Mouse (Mus musculus): ENCODE results near the gene 2310034G01Rik.

2310034G01Rik gene

DNA sequence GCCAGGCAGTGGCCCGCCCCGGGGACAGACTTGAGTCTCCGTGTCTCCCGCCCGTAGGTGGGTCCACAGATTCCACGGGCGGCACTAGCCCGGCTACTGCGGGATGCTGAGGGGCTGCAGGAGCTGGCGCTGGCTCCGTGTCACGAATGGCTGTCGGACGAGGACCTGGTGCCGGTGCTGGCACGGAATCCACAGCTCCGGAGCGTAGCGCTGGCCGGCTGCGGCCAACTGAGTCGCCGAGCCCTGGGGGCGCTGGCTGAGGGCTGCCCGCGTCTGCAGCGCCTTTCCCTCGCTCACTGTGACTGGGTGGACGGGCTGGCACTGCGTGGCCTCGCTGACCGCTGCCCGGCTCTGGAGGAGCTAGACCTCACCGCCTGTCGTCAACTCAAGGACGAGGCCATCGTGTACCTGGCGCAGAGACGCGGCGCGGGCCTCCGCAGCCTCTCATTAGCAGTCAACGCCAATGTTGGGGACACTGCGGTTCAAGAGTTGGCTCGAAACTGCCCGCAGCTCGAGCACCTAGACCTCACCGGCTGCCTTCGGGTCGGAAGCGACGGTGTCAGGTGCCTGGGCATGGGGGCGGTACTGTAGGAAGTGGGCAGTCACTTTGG lies 21.0 kb downstream of the 2310034G01Rik start:
- in situ Hi-C loops (cut with MboI, MseI), result no loop called here

DNA sequence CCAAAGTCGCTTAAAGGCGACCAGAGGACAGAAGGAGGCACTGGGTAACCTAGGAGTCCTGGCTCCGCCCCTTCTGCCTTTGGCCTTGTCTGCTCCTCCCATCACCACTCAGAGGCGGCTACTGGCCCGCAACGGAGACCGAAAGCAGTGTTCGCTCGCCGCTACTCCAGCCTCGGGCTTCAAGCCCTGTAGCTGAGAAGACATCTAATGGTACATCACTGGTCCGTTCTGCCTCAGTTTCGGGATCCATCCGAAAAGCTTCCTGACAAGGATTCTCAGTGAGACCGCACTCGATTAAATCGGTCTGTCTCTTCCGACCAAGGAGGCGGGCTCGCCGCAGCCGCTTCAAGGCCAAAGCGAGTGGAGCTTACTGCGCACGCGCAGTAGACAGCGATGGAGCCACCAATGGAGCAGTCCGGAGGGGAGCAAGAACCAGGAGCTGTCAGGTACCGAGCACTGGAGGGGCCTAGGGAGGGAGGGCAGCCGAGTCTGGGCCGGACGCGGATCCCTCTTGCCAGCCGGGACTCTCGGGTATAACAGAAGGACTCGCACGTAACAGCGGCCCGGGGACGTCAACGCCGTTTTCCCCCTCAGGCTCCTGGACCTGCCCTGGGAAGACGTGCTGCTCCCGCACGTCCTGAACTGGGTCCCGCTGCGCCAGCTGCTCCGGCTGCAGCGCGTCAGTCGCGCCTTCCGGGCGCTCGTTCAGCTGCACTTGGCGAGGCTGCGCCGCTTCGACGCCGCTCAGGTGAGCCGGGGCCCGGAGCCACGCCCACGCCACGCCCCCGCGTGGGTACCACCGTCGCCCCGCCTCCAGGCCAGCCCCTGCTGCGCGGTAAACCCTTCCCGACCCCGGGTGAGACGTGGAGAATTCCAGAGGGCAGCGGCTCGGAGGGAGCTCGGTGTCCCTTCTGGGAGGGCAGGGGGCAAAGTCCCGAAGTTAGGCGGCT lies 21.7 kb downstream of the 2310034G01Rik start, which contains the start of gene Fbxl15:
Gene Fbxl15 (plus strand): TSS at position 104 of the 950 bp plus-strand sequence.
- in situ Hi-C loops (cut with MboI, MseI), result no loop called here

DNA sequence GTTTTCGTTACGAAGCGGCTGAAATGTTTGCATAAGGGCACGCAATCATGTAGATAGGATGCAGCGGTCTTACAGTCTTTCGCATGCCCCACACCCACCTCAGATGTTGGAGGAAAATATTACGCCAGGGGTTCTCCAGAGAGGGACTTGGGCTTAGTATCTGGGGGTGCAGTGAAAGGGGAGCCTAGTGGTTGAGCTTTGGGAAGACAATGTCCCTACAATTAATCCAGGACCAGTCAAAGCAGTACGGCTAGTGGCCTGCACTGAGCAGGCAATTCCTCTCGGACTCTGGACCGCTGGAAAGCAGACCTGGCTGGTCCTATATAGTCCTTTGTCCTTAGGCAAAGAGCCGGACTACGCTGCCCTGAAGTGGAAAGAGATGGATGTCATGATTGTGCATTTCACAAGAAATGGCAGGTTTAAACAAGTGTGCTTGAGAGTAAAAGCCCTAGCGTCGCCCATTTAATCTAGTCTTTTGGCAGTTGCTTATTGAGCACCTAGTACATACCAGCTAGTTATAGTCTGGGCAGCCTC lies 22.5 kb downstream of the 2310034G01Rik start:
- in situ Hi-C loops (cut with MboI, MseI), result no loop called here

DNA sequence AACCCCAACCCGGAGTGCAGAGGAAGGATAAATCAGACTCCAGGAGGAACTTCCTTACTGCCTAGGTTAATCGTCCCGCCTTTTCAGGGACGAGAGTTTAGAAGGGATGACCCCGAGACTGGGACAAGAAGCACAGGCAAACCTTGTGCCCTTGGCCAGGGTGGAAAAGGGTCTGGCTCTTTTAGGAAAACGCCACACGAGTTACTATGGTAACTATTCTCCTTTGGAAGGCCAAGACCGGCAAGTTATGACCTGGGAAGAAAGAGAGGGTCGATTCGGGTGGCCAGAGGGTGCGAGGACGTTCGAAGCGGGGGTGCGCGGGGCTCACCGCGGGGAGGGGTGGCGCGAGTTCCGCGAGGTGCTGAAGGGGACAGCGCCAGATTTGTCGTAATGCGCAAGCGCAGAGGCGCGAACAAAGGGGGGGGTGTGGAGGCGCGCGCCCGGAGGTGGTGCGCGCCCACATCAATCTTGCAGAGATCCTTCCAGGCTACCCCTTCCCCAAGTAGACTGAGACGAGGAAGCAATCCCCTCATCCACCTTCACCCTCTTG lies 23.3 kb downstream of the 2310034G01Rik start, which contains the start of gene Psd:
Gene Psd (minus strand): TSS at position 401 of the 550 bp plus-strand sequence.
- in situ Hi-C loops (cut with MboI, MseI), result no loop called here

DNA sequence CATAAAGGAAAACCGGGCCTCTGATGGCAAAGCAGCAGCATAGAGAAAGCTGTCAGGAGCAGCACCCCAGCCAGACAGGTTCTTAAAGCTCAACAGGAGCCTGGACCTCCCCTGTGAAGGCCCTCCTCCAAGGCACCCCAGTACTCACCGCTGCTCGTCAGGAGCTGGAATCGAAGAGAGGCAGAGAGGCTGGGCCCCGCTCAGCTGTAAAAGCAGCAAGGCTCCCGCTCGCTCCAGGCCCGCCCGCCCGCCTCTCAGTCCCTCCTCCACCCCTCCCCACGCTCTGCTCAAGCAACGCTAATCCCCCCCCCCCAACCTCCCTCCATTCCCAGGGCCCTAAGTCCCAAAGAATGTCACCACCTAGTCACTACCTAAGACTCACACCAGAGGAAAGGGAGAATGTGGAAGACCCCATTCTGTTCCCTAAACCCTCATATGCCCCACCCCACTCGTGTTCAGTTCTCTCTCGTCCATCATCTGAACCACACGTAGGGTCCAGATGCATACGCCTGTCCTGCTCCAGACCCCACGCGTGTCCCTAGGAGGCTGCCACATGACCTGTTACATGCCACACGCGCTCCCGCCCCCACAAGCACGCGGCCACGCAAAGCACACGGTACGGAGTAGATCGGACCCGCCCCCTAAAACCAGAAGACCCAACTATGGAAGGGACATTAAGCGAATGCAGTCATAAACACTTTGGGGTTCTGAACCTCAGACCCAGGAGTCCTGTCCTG lies 23.9 kb downstream of the 2310034G01Rik start:
- in situ Hi-C loops (cut with MboI, MseI), result no loop called here

DNA sequence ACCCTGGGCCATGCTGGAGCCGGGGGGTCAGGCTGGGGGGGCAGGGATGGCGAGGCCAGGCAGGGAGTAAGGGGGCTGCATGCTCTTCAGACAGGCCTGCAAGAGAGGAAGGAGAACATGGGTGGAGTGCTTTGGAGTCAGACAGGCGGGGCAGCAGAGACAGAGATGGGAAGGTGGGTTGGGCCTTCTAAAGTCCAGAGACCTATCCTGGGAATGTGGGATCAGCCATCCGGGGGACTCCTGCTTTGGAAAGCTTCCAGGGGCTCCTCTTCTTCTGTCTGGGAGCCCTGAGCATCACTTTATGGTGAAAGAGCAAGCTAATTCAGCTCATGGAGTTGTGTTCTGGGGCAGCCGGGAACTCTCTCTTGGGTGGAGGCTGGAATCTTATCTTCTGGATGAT lies 25.2 kb downstream of the 2310034G01Rik start:
- in situ Hi-C loops (cut with MboI, MseI), result no loop called here

GRCm38 (mm10) chr19:46324366-46324765 lies 25.7 kb downstream of the 2310034G01Rik start:
- in situ Hi-C loops (cut with MboI, MseI), result no loop called here

- in situ Hi-C loops (cut with MboI, MseI), result no loop called here
These were observed 26.4 kb downstream of the 2310034G01Rik start for GRCm38 (mm10) chr19:46323716-46324115.

- in situ Hi-C loops (cut with MboI, MseI), result no loop called here
These were observed 27.0 kb downstream of the 2310034G01Rik start for GRCm38 (mm10) chr19:46322996-46323572.

DNA sequence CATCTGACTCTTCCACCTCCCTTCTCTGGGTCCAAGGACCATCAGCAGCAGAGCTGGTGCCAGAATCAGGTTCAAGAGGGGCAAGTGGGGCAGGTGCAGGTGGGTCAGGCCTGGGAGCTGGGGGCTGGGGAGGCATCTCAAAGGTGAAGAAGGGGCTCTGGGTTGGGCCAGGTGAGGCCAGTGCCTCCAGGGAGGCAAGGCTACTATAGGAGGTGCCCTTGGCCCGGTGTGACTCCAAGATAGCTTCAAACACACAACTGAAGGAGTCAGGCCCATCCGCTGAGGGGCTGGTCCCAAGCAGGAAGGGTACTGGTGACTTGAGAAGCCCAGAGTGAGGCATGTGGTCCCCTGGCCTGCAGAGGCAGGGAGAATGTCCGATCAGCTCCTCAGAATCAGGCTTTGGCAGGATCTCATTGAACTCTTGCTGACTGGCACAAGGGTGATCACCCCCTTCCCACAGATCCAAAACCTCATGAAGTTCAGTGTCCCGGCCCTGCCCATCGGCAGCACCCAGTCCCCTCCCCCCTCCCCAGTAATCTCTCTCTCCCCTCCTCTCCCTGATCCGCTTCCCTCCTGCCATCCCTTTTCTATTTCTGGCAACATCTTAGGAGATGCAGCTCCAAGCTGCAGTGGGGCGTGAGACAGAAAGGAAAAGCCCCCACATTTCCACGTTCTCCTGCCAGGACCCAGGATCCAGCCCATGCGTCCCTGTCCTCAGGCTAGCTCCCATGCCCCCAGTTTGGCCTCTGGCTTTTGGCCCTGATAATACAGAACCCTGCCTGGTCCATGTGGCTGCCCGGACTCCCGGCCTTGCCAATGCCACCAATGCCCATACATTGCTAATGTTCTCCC lies 27.7 kb downstream of the 2310034G01Rik start:
- in situ Hi-C loops (cut with MboI, MseI), result no loop called here

- in situ Hi-C loops (cut with MboI, MseI), result no loop called here
These were observed 28.8 kb downstream of the 2310034G01Rik start for GRCm38 (mm10) chr19:46321101-46321943.

DNA sequence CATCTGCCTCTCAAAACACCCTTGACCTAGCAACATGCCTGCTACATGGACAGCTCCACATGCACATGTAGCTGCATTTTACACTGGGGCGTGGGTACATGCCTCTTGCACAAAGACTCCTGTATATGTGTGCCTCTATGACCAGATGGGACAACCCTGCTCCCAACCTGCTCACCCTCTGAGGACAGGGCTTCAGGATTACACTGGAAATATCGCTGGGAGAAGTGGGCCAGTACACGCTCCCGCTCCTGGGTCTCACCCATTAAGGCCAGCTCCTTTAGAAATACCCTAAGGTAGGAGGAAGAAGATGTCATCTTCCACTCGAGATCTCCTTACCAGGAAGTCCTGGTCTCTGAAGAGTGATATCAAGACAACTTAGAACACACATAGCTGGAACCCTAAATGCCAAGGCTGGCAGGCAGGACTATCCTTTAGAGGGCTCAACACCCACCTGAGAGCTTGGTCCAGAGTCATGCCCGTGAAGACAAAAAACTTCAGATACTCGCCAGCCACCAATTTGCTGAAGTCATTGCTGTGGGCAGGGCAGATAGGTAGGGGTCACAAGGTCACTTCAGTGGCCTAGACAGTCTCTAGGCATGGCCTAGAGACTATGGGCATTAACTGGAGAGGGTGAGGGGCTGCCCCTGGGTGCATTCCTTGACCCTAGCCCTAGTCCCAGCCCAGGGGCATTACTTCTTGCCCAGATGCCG lies 29.9 kb downstream of the 2310034G01Rik start:
- in situ Hi-C loops (cut with MboI, MseI), result no loop called here

GRCm38 (mm10) chr19:46318586-46319378 lies 31.3 kb downstream of the 2310034G01Rik start:
- in situ Hi-C loops (cut with MboI, MseI), result no loop called here

GRCm38 (mm10) chr19:46318031-46318471 lies 32.1 kb downstream of the 2310034G01Rik start:
- in situ Hi-C loops (cut with MboI, MseI), result no loop called here

- in situ Hi-C loops (cut with MboI, MseI), result no loop called here
These were observed 32.6 kb downstream of the 2310034G01Rik start for GRCm38 (mm10) chr19:46317546-46317885.

GRCm38 (mm10) chr19:46316846-46317545 lies 33.1 kb downstream of the 2310034G01Rik start:
- in situ Hi-C loops (cut with MboI, MseI), result no loop called here

Measured in T-helper 2 cell (primary cell).